Mouse (Mus musculus) cerebral cortex, adult 2 months (tissue): ENCODE results near the gene Rab20.

Experiments
- WGBS: fragments of 180-500 bp; shearing (Covaris S2); methylation state at CpG from one replicate; pipeline ENCODE4 v1.1.7; 2018; 5-methylcytosine and 5-hydroxymethylcytosine counted together

Gene Rab20

GRCm38 (mm10) chr8:11481876-11482275, 3.4 kb upstream of the Rab20 start:
- WGBS = 83% methylated on average over 3 of the region's 3 CpGs

DNA sequence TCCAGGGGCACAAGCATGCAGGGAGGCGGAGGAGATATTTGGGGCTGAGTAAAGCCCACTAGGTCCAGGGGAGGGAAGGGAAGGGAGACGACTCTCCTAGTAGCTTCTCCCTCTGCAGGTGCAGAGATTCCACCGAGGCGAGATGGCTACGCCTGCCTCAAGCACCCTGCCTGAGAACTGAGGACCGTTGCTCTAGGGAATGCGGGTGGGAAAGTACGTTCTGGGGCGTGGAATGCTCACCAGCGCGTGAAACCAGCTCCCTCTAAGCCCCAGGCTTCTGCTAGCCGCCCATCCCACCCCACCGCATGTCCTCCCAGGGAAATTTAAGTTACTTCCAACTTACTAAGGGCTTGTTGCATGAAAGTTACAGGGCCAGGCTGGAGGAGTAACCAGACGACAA, 1.1 kb upstream of the Rab20 start:
- 59% methylated on average over 14 of the region's 14 CpGs for WGBS

- WGBS = 19% methylated on average over 23 of the region's 23 CpGs
Observed at GRCm38 (mm10) chr8:11478807-11479527, 457 bp upstream of the Rab20 start.

DNA sequence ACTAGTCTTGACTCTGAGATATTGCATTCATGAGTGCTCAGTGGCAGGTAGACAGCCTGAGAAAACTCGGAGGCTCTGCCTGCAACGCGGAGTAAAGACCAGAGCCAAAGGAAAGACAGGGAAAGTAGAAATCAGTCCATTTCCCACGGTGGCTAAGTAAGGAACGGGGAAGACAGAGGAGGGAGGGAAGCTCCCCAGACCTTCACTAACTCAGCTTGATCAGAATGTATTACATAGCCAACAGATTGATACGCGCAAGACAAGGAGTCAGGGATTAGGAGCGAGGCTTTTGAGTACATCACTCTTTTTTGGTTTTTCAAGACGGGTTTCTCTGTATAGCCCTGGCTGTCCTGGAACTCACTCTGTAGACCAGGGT, 1.3 kb downstream of the Rab20 start:
- WGBS = 20% methylated on average over 9 of the region's 9 CpGs

GRCm38 (mm10) chr8:11476338-11477177, 2.0 kb downstream of the Rab20 start:
- WGBS = 32% methylated on average over 24 of the region's 24 CpGs

- WGBS = 58% methylated on average over 2 of the region's 2 CpGs
Observed at GRCm38 (mm10) chr8:11475876-11476275, 2.6 kb downstream of the Rab20 start.

GRCm38 (mm10) chr8:11475397-11475796, 3.1 kb downstream of the Rab20 start:
- 39% methylated on average over 10 of the region's 10 CpGs for WGBS

DNA sequence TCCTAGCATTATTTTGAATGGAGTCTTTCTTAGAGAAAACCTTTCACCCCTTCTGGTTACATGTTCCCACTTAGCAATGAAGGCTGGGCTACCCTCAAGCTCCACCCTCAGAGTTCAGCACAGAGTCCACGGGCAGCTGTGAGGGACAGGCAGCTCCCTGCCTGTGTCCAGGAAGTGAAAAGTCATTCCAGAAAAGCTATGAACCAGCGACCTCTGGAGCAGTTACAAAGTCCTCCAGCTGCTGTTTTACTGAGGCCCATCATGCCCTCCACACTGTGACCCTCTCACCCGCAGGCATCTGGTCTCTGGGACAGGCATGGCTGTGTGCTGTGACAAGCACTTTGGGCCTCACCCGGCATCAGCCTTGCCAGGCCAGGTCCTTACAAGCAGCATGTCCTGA, 5.4 kb downstream of the Rab20 start:
- 73% methylated on average over 4 of the region's 4 CpGs for WGBS

- 61% methylated on average over 8 of the region's 8 CpGs for WGBS
Observed at GRCm38 (mm10) chr8:11471309-11471708, 7.2 kb downstream of the Rab20 start.

- 89% methylated on average over 7 of the region's 7 CpGs for WGBS
Observed at GRCm38 (mm10) chr8:11470694-11471093, 7.8 kb downstream of the Rab20 start.

GRCm38 (mm10) chr8:11469095-11469494, 9.4 kb downstream of the Rab20 start:
- WGBS = 25% methylated on average over 3 of the region's 3 CpGs

- WGBS = 81% methylated on average over 5 of the region's 5 CpGs
Observed at GRCm38 (mm10) chr8:11466528-11466927, 12.0 kb downstream of the Rab20 start.

- 98% methylated on average over 4 of the region's 4 CpGs for WGBS
Observed at GRCm38 (mm10) chr8:11465619-11466018, 12.9 kb downstream of the Rab20 start.

GRCm38 (mm10) chr8:11464707-11464964, 13.9 kb downstream of the Rab20 start:
- 88% methylated on average over 3 of the region's 3 CpGs for WGBS

DNA sequence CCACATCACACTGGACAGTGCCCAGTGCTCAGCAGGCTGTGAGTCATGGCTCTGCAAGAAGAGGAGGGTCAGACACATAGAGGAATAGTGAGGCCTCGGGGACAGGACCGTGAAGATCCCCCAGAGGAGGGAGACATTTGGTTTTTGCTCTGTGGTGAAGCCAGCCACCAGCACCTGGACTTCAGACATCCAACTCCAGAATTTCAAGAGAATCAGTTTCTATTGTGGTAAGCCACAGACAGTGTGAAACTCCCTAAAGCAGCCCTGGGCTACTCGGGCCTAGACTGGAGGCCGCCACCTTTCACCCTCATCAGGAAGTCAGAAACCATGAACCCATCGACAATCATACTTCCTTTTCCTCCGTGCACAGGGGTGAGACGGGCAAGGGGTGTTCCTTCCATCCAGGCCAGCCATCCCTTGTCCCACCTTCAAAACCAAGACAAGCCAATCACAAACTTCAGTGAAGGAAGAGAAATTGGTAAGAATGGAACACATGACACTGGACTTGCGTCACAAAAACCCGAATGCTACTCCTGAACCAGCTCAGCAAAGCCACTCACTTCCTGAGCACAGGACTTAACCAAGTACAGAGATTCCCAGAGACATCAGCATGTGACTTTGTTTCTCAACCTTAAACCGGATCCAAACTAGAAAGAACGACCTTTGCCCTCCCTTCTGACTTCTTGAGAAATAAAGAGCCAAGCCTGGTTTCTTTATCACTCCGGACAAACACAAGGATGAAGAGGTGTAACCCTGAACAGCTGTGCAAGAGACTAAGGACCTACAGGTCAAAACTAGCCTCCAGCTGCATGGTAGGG, 14.4 kb downstream of the Rab20 start:
- 86% methylated on average over 12 of the region's 12 CpGs for WGBS

- 94% methylated on average over 2 of the region's 2 CpGs for WGBS
Observed at GRCm38 (mm10) chr8:11463541-11463888, 15.0 kb downstream of the Rab20 start.

GRCm38 (mm10) chr8:11462641-11463040, 15.9 kb downstream of the Rab20 start:
- 98% methylated on average over 4 of the region's 4 CpGs for WGBS

- 90% methylated on average over 2 of the region's 2 CpGs for WGBS
Observed at GRCm38 (mm10) chr8:11461847-11462246, 16.7 kb downstream of the Rab20 start.

- 66% methylated on average over 2 of the region's 2 CpGs for WGBS
Observed at GRCm38 (mm10) chr8:11460934-11461333, 17.6 kb downstream of the Rab20 start.

GRCm38 (mm10) chr8:11459016-11459415, 19.5 kb downstream of the Rab20 start:
- 70% methylated on average over 5 of the region's 5 CpGs for WGBS

DNA sequence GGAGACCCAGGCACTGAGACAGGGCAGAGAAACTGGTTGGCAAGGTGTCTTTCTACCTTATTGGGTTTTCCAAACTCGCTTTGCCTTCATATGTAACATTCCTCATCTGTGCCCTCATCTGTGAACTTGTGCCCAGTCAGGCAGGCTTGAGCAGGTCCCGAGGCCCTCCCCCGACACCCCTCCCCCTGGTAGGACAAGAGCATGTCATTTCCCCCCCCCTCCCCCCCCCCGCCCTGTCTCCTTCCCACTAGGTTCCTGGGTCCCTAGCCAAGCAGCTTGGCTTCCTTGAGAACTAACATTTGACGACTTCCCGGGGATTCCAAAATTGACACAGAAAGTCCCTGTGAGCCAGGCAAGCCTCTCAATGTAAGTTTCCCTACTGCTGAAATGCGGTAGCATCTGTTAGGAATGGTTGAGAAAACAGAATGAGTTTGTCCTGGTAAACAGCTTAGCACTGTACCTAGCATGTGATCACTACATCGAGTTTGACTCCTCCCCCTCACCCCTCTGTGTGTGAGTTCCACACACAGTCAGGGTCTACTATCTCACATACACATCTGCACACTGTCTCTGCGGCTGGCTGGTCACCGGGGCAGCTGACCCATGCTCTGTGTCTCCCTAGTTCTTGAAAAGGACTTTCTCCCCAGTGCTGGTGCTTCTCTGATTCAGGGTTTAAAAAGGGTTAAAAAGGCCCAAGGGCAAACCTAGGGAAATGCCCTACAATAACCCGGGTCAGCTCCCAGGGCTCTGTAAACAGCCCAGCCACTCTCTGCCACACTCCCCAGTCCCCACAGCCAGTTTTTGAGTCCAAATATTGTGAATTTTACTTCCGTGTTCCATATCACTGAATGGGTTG, 20.3 kb downstream of the Rab20 start:
- WGBS = 37% methylated on average over 12 of the region's 12 CpGs

- 76% methylated on average over 3 of the region's 3 CpGs for WGBS
Observed at GRCm38 (mm10) chr8:11457278-11457677, 21.2 kb downstream of the Rab20 start.
